Comparison of ENCODE assay signal across 13 mouse cellular contexts in the genomic region with DNA sequence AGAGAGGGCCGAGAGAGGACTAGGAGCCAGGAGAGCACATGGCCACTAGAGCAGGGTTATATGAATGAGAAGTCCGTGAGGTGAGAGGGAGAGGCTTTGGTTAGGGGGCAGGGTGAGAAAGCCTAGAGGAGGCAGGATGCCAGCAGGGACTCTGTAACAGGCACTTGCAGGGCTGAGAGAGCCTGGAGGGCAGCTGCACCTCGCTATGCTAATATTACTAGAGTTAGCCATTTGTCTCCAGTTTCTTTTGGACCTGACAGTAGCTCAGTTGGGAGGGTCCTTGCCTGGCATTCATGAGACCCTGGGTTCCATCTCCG. TPM values are rescaled to one million over a fixed set of nuclear protein-coding genes. Genes with fewer than 3 reads are reported as not detected.
DNase-seq lines count a peak whose midpoint lies in the region; TF ChIP-seq lines count a peak whose summit lies in the region.
"Had no signal": no experiment of that assay in that cellular context is flagged by ENCODE, and none has a peak within 500 bp of the region (broad histone marks: within the 10 kb centered on the region; RNA-seq: fewer than 3 reads in every experiment).

No protein-coding gene starts in this region.

- intact Hi-C loops in left cerebral cortex, adult 2 months (cut with DNase I): no loop called here
- intact Hi-C loops in left cerebral cortex, postnatal 14 days (cut with DNase I): no loop called here

- peak overlapping the region; percentile 82 for H3K27ac ChIP-seq in left cerebral cortex, adult 2 months
- H3K27ac ChIP-seq: embryonic facial prominence, embryonic 13.5 days; intestine, embryonic 15.5 days; kidney, postnatal 0 days; liver, embryonic 13.5 days had no signal

- peak; percentile 15 to 38 for DNase-seq in cerebellum, postnatal 25 days
- DNase-seq in cerebellum, adult 11 months: no peak
- no peak for DNase-seq in left cerebral cortex, adult 2 months (ENCODE audit: extremely low spot score in 1 of 2, low spot score in 2 of 2)
- no peak for DNase-seq in left cerebral cortex, postnatal 14 days (ENCODE audit: low spot score in 2 of 2)
- peak; percentile 55 to 62 for DNase-seq in lung, adult 18-20 months
- peak; percentile 33 to 57 for DNase-seq in lung, postnatal 4 days
- no peak for DNase-seq in ovary, postnatal 10 days (ENCODE audit: low spot score)
- DNase-seq in gastrocnemius, adult 18-20 months (ENCODE audit: low spot score): no peak
- DNase-seq: cerebellum, adult 2 months; liver, embryonic 13.5 days had no signal

- H3K4me3 ChIP-seq in left cerebral cortex, adult 2 months: no peak overlapping the region
- H3K4me3 ChIP-seq: embryonic facial prominence, embryonic 13.5 days; intestine, embryonic 15.5 days; liver, embryonic 13.5 days had no signal

- TF ChIP-seq CTCF in left cerebral cortex, adult 2 months (IDR thresholded peaks at IDR 0.05): no peak

RNA-seq across cellular contexts. Expression of a gene that starts 19.7 kb away (rescaled TPM):
- 1 to 10 TPM; 2.3 to 2.8 TPM for total RNA-seq in left cerebral cortex, adult 2 months (2021)
- total RNA-seq in left cerebral cortex, postnatal 14 days (2021): 1 to 10 TPM; 1.3 to 1.5 TPM
- total RNA-seq in gastrocnemius, adult 18-20 months (2021): not detected

RNA-seq across cellular contexts. Expression of a gene that starts 29.4 kb away (rescaled TPM):
- total RNA-seq in left cerebral cortex, adult 2 months (2021): 1 to 10 TPM; 1.1 to 1.3 TPM
- 1 to 10 TPM; 1.4 to 1.5 TPM for total RNA-seq in left cerebral cortex, postnatal 14 days (2021)
- total RNA-seq in gastrocnemius, adult 18-20 months (2021): under 1 TPM; 0.23 to 0.55 TPM

RNA-seq across cellular contexts. Expression of a gene that starts 59.6 kb away (rescaled TPM):
- total RNA-seq in left cerebral cortex, adult 2 months (2021): 100 to 1,000 TPM; 268 TPM
- total RNA-seq in left cerebral cortex, postnatal 14 days (2021): 100 to 1,000 TPM; 344 to 360 TPM
- total RNA-seq in gastrocnemius, adult 18-20 months (2021): 1 to 10 TPM; 3.0 to 3.4 TPM

Comparison
In these comparisons a context has a peak if more than half of its experiments do, and no peak if none do; other contexts are left out.
1. DNase-seq: peak in cerebellum, postnatal 25 days (2 of 2), lung, adult 18-20 months (2 of 2) and lung, postnatal 4 days (2 of 2); none in cerebellum, adult 11 months (single experiment), left cerebral cortex, adult 2 months (0 of 2), left cerebral cortex, postnatal 14 days (0 of 2), ovary, postnatal 10 days (single experiment) and gastrocnemius, adult 18-20 months (single experiment).
2. RNA of a gene that starts 59.6 kb away (total RNA-seq): 344 to 360 TPM in left cerebral cortex, postnatal 14 days and 268 TPM in left cerebral cortex, adult 2 months; 3.0 to 3.4 TPM in gastrocnemius, adult 18-20 months; every median in the first group is over 10 times any median in the second.